Mouse (Mus musculus): ENCODE results near the gene Dnal1. TPM values are rescaled to one million over a fixed set of nuclear protein-coding genes. Genes with fewer than 3 reads are reported as not detected.

Dnal1 gene
- polyA plus RNA-seq, 1 experiment from 2014 or later, result 0.42 TPM

GRCm38 (mm10) chr12:84180701-84181435, 66.7 kb downstream of the Dnal1 start:
- peak overlapping the region; percentile 47 for H3K9ac ChIP-seq (ENCODE audit: low read depth, low read length)
- peak overlapping the region; percentile 54 for H3K27ac ChIP-seq (ENCODE audit: low read length)
- no peak overlapping the region for H3K4me3 ChIP-seq (ENCODE audit: low read depth, low read length)
- WGBS (ENCODE audit: insufficient replicate concordance), result 12% methylated on average over 8 of the region's 8 CpGs
- peaks cover 5% of the 10 kb centered on the region; the same call in 1 of the 2 replicates for H3K36me3 ChIP-seq (ENCODE audit: control insufficient read depth, insufficient read depth)
- H3K27me3 ChIP-seq (ENCODE audit: control insufficient read depth, insufficient read depth, low read depth, low read length), result no peaks in the 10 kb centered on the region
- peak; percentile 62 for ATAC-seq (ENCODE audit: low read depth)
- H3K4me1 ChIP-seq (ENCODE audit: control insufficient read depth, low read depth, low read length), result peaks cover 77% of the 10 kb centered on the region
- peak overlapping the region; percentile 46 for H3K4me2 ChIP-seq (ENCODE audit: low read depth, low read length)
- H3K9me3 ChIP-seq (replicated peaks; ENCODE audit: control insufficient read depth, low read length), result no peaks in the 10 kb centered on the region

- Histone ChIP-seq H3K9me3 (replicated peaks; ENCODE audit: control insufficient read depth, low read length) (no peaks in the 10 kb centered on the region), H3K4me2 (ENCODE audit: low read depth, low read length) (peak overlapping the region; percentile 46; the same call in 1 of the 2 replicates), H3K27ac (ENCODE audit: low read length) (no peak overlapping the region), H3K4me3 (ENCODE audit: low read depth, low read length) (no peak overlapping the region), H3K36me3 (ENCODE audit: control insufficient read depth, insufficient read depth) (peaks cover 12% of the 10 kb centered on the region), H3K4me1 (ENCODE audit: control insufficient read depth, low read depth, low read length) (peaks cover 66% of the 10 kb centered on the region), H3K9ac (ENCODE audit: low read depth, low read length) (no peak overlapping the region), H3K27me3 (ENCODE audit: control insufficient read depth, insufficient read depth, low read depth, low read length) (no peaks in the 10 kb centered on the region)
- ATAC-seq (ENCODE audit: low read depth), result no peak
- WGBS (ENCODE audit: insufficient replicate concordance), result 75% methylated on average over 6 of the region's 6 CpGs
Measured at GRCm38 (mm10) chr12:84181999-84182398, 67.8 kb downstream of the Dnal1 start.

GRCm38 (mm10) chr12:84184979-84185378, 70.8 kb downstream of the Dnal1 start:
- Histone ChIP-seq H3K9me3 (replicated peaks; ENCODE audit: control insufficient read depth, low read length) (no peaks in the 10 kb centered on the region), H3K9ac (ENCODE audit: low read depth, low read length) (no peak overlapping the region), H3K4me1 (ENCODE audit: control insufficient read depth, low read depth, low read length) (peaks cover 65% of the 10 kb centered on the region), H3K36me3 (ENCODE audit: control insufficient read depth, insufficient read depth) (peaks cover 17% of the 10 kb centered on the region), H3K4me3 (ENCODE audit: low read depth, low read length) (no peak overlapping the region), H3K27me3 (ENCODE audit: control insufficient read depth, insufficient read depth, low read depth, low read length) (no peaks in the 10 kb centered on the region), H3K4me2 (ENCODE audit: low read depth, low read length) (no peak overlapping the region), H3K27ac (ENCODE audit: low read length) (no peak overlapping the region)
- WGBS (ENCODE audit: insufficient replicate concordance), result 87% methylated on average over 5 of the region's 5 CpGs
- no peak for ATAC-seq (ENCODE audit: low read depth)

GRCm38 (mm10) chr12:84185547-84185946, 71.4 kb downstream of the Dnal1 start:
- 78% methylated on average over 6 of the region's 6 CpGs for WGBS (ENCODE audit: insufficient replicate concordance)
- H3K4me2 ChIP-seq (ENCODE audit: low read depth, low read length), result no peak overlapping the region
- H3K36me3 ChIP-seq (ENCODE audit: control insufficient read depth, insufficient read depth), result peaks cover 17% of the 10 kb centered on the region
- H3K9me3 ChIP-seq (replicated peaks; ENCODE audit: control insufficient read depth, low read length), result no peaks in the 10 kb centered on the region
- H3K4me1 ChIP-seq (ENCODE audit: control insufficient read depth, low read depth, low read length), result peaks cover 65% of the 10 kb centered on the region
- ATAC-seq (ENCODE audit: low read depth), result no peak
- H3K27me3 ChIP-seq (ENCODE audit: control insufficient read depth, insufficient read depth, low read depth, low read length), result no peaks in the 10 kb centered on the region
- no peak overlapping the region for H3K9ac ChIP-seq (ENCODE audit: low read depth, low read length)
- H3K4me3 ChIP-seq (ENCODE audit: low read depth, low read length), result no peak overlapping the region
- no peak overlapping the region for H3K27ac ChIP-seq (ENCODE audit: low read length)

- Histone ChIP-seq H3K27ac (ENCODE audit: low read length) (no peak overlapping the region), H3K4me2 (ENCODE audit: low read depth, low read length) (no peak overlapping the region), H3K9me3 (replicated peaks; ENCODE audit: control insufficient read depth, low read length) (no peaks in the 10 kb centered on the region), H3K9ac (ENCODE audit: low read depth, low read length) (no peak overlapping the region), H3K4me1 (ENCODE audit: control insufficient read depth, low read depth, low read length) (peaks cover 65% of the 10 kb centered on the region), H3K36me3 (ENCODE audit: control insufficient read depth, insufficient read depth) (peaks cover 17% of the 10 kb centered on the region), H3K4me3 (ENCODE audit: low read depth, low read length) (no peak overlapping the region), H3K27me3 (ENCODE audit: control insufficient read depth, insufficient read depth, low read depth, low read length) (no peaks in the 10 kb centered on the region)
- 93% methylated on average over 3 of the region's 3 CpGs for WGBS (ENCODE audit: insufficient replicate concordance)
- no peak for ATAC-seq (ENCODE audit: low read depth)
Measured at GRCm38 (mm10) chr12:84186536-84186935, 72.4 kb downstream of the Dnal1 start.

- H3K9me3 ChIP-seq (replicated peaks; ENCODE audit: control insufficient read depth, low read length), result no peaks in the 10 kb centered on the region
- H3K27ac ChIP-seq (ENCODE audit: low read length), result no peak overlapping the region
- peaks cover 65% of the 10 kb centered on the region for H3K4me1 ChIP-seq (ENCODE audit: control insufficient read depth, low read depth, low read length)
- WGBS (ENCODE audit: insufficient replicate concordance), result 89% methylated on average over 5 of the region's 5 CpGs
- no peak overlapping the region for H3K4me2 ChIP-seq (ENCODE audit: low read depth, low read length)
- H3K36me3 ChIP-seq (ENCODE audit: control insufficient read depth, insufficient read depth), result peaks cover 17% of the 10 kb centered on the region
- H3K4me3 ChIP-seq (ENCODE audit: low read depth, low read length), result no peak overlapping the region
- no peaks in the 10 kb centered on the region for H3K27me3 ChIP-seq (ENCODE audit: control insufficient read depth, insufficient read depth, low read depth, low read length)
- no peak overlapping the region for H3K9ac ChIP-seq (ENCODE audit: low read depth, low read length)
- ATAC-seq (ENCODE audit: low read depth), result no peak
Measured at GRCm38 (mm10) chr12:84186950-84187349, 72.8 kb downstream of the Dnal1 start.

GRCm38 (mm10) chr12:84187752-84188601, 73.8 kb downstream of the Dnal1 start:
- Histone ChIP-seq H3K36me3 (ENCODE audit: control insufficient read depth, insufficient read depth) (peaks cover 17% of the 10 kb centered on the region), H3K4me1 (ENCODE audit: control insufficient read depth, low read depth, low read length) (peaks cover 58% of the 10 kb centered on the region), H3K27ac (ENCODE audit: low read length) (peak overlapping the region; percentile 48; the same call in 1 of the 2 replicates), H3K9ac (ENCODE audit: low read depth, low read length) (no peak overlapping the region; the same call in 1 of the 2 replicates), H3K4me3 (ENCODE audit: low read depth, low read length) (no peak overlapping the region), H3K9me3 (replicated peaks; ENCODE audit: control insufficient read depth, low read length) (no peaks in the 10 kb centered on the region), H3K4me2 (ENCODE audit: low read depth, low read length) (peak overlapping the region; percentile 15), H3K27me3 (ENCODE audit: control insufficient read depth, insufficient read depth, low read depth, low read length) (no peaks in the 10 kb centered on the region)
- no peak for ATAC-seq (ENCODE audit: low read depth)
- 59% methylated on average over 15 of the region's 15 CpGs for WGBS (ENCODE audit: insufficient replicate concordance)

- Histone ChIP-seq H3K4me3 (ENCODE audit: low read depth, low read length) (no peak overlapping the region), H3K4me1 (ENCODE audit: control insufficient read depth, low read depth, low read length) (peaks cover 57% of the 10 kb centered on the region), H3K9me3 (replicated peaks; ENCODE audit: control insufficient read depth, low read length) (no peaks in the 10 kb centered on the region), H3K36me3 (ENCODE audit: control insufficient read depth, insufficient read depth) (peaks cover 17% of the 10 kb centered on the region), H3K4me2 (ENCODE audit: low read depth, low read length) (0 out of 2 replicates have a peak overlapping the region, but pooled peaks have one; percentile 0), H3K27ac (ENCODE audit: low read length) (peak overlapping the region; percentile 8; the same call in 1 of the 2 replicates), H3K27me3 (ENCODE audit: control insufficient read depth, insufficient read depth, low read depth, low read length) (no peaks in the 10 kb centered on the region), H3K9ac (ENCODE audit: low read depth, low read length) (peak overlapping the region; percentile 15; the same call in 1 of the 2 replicates)
- no peak for ATAC-seq (ENCODE audit: low read depth)
- WGBS (ENCODE audit: insufficient replicate concordance), result 63% methylated on average over 14 of the region's 14 CpGs
Measured at GRCm38 (mm10) chr12:84188881-84189444, 74.8 kb downstream of the Dnal1 start.
